In the genomic region with DNA sequence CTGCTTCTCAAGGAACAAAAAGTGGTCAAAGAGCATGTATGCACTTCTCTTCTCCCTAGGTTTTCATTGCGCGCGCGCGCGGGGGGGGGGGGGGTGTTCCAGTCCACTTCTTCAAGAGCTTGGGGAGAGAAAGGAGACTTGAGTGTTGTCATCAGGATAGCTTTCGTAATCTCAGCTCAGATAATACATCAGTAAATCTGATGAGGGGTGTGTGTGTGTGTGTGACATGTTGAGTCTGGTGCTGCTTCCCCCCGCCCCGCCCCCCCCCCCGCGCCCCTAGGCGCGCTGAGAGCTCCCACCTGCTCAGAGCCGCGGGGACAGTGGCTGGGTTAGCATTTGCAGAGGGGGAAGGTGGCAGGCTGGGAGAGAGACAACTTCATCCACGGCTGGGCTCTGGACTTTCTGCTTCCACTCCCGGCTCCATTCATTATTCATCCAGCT, we compare ENCODE assay signal across 8 mouse cellular contexts. TPM values are rescaled to one million over a fixed set of nuclear protein-coding genes. Genes with fewer than 3 reads are reported as not detected.
DNase-seq lines count a peak whose midpoint lies in the region; ATAC-seq and TF ChIP-seq lines count a peak whose summit lies in the region.
"Had no signal": no experiment of that assay in that cellular context is flagged by ENCODE, and none has a peak within 500 bp of the region (broad histone marks: within the 10 kb centered on the region; RNA-seq: fewer than 3 reads in every experiment).

No protein-coding gene starts in this region.

- H3K36me3 ChIP-seq in CH12.LX (replicated peaks in 1 of 2; ENCODE audit: control insufficient read depth in 1 of 2, insufficient read depth in 1 of 2, low read length in 1 of 2), result peaks cover 0 to 7% of the 10 kb centered on the region in 2 experiments
- no peaks in the 10 kb centered on the region for H3K36me3 ChIP-seq in hindbrain, embryonic 11.5 days (ENCODE audit: control insufficient read depth, insufficient read depth, low read length)
- no peaks in the 10 kb centered on the region for H3K36me3 ChIP-seq in midbrain, embryonic 10.5 days

- H3K9me3 ChIP-seq in CH12.LX (replicated peaks; ENCODE audit: low read length), result peaks cover 6% of the 10 kb centered on the region
- no peaks in the 10 kb centered on the region for H3K9me3 ChIP-seq in hindbrain, embryonic 11.5 days (ENCODE audit: control insufficient read depth, low read length)
- H3K9me3 ChIP-seq in midbrain, embryonic 10.5 days (replicated peaks), result no peaks in the 10 kb centered on the region

- TF ChIP-seq CTCF in CH12.LX (conservative IDR thresholded peaks at IDR 0.05 in 1 of 2, IDR thresholded peaks at IDR 0.05 in 1 of 2; ENCODE audit: low read depth in 2 of 2, low read length in 2 of 2), result no peak

- under 1% methylated on average over 8 of the region's 17 CpGs for WGBS in hindbrain, embryonic 11.5 days
- WGBS in midbrain, embryonic 10.5 days, result under 1% methylated on average over 17 of the region's 17 CpGs

- peak; percentile 17 for DNase-seq in CH12.LX (ENCODE audit: extremely low read depth)
- peak; percentile 61 for DNase-seq in Muller cell, postnatal 12 days (ENCODE audit: inconsistent ontology term)
- DNase-seq in hindbrain, embryonic 11.5 days (ENCODE audit: low spot score), result no peak
- DNase-seq in midbrain, embryonic 10.5 days (ENCODE audit: low spot score), result peak; percentile 38
- DNase-seq in frontal cortex, postnatal 36 days (ENCODE audit: low spot score in 2 of 2), result no peak
- no peak for DNase-seq in thymus, postnatal 25 days
- DNase-seq in layer of hippocampus, adult 11-12 months (ENCODE audit: low spot score), result no peak
- DNase-seq: thymus, adult 18-20 months had no signal

- no peak for TF ChIP-seq POLR2A in CH12.LX (IDR thresholded peaks at IDR 0.05; ENCODE audit: low read depth, low read length)

- no peak for TF ChIP-seq RAD21 in CH12.LX (IDR thresholded peaks at IDR 0.05; ENCODE audit: low read depth, low read length)

- peaks cover 6 to 23% of the 10 kb centered on the region in 2 experiments for H3K4me1 ChIP-seq in CH12.LX (ENCODE audit: control insufficient read depth in 1 of 2, insufficient read depth in 2 of 2)
- H3K4me1 ChIP-seq in hindbrain, embryonic 11.5 days (replicated peaks; ENCODE audit: control insufficient read depth, insufficient read depth, low read length), result 0 out of 2 replicates have a peak, but pooled peaks cover 2% of the 10 kb centered on the region
- H3K4me1 ChIP-seq in midbrain, embryonic 10.5 days, result peaks cover 32% of the 10 kb centered on the region

- H3K27ac ChIP-seq in CH12.LX (ENCODE audit: insufficient read depth, low read depth), result no peak overlapping the region
- no peak overlapping the region for H3K27ac ChIP-seq in hindbrain, embryonic 11.5 days (ENCODE audit: low read depth, low read length)
- H3K27ac ChIP-seq in midbrain, embryonic 10.5 days (replicated peaks), result peak overlapping the region; percentile 83; the same call in 1 of the 2 replicates

- in situ Hi-C loops in CH12.LX (cut with MboI; ENCODE audit: low pct_ligation_motif_present, low pct_unique_long_range_greater_than_20kb, low sequenced_read_pairs), result no loop called here

- H3K79me2 ChIP-seq in CH12.LX (replicated peaks; ENCODE audit: control insufficient read depth, extremely low read depth, insufficient read depth, poor library complexity, severe bottlenecking), result no peaks in the 10 kb centered on the region

- H3K4me2 ChIP-seq in CH12.LX (ENCODE audit: insufficient read depth, low read depth, poor library complexity, severe bottlenecking), result peak overlapping the region; percentile 61
- peak overlapping the region; percentile 93 for H3K4me2 ChIP-seq in hindbrain, embryonic 11.5 days (replicated peaks; ENCODE audit: low read depth, low read length)

- ATAC-seq in hindbrain, embryonic 11.5 days (ENCODE audit: low FRiP score), result 0 out of 2 replicates have a peak, but pooled peaks have one; percentile 28

- H3K4me3 ChIP-seq in CH12.LX (replicated peaks in 1 of 3; ENCODE audit: low read depth in 2 of 3, low read length in 2 of 3, poor library complexity in 1 of 3), result peak overlapping the region; percentile 59 to 69 (median 63)
- peak overlapping the region; percentile 62 for H3K4me3 ChIP-seq in hindbrain, embryonic 11.5 days (ENCODE audit: low read depth, low read length)
- H3K4me3 ChIP-seq in midbrain, embryonic 10.5 days, result peak overlapping the region; percentile 70

- H3K27me3 ChIP-seq in CH12.LX (replicated peaks), result no peaks in the 10 kb centered on the region
- H3K27me3 ChIP-seq in hindbrain, embryonic 11.5 days (ENCODE audit: control insufficient read depth, insufficient read depth, low read length), result peaks cover 2% of the 10 kb centered on the region; the same call in 1 of the 2 replicates
- H3K27me3 ChIP-seq in midbrain, embryonic 10.5 days (ENCODE audit: low read depth, poor library complexity, severe bottlenecking), result peaks cover 37% of the 10 kb centered on the region

- dilution Hi-C loops in CH12.LX (cut with MboI; ENCODE audit: extremely low pct_ligation_motif_present, extremely low pct_unique_long_range_greater_than_20kb, low sequenced_read_pairs), result no loop called here

- peak overlapping the region; percentile 68; the same call in 1 of the 2 replicates for H3K9ac ChIP-seq in CH12.LX (ENCODE audit: insufficient read depth, low read depth)
- peak overlapping the region; percentile 63 for H3K9ac ChIP-seq in hindbrain, embryonic 11.5 days (ENCODE audit: low read depth, low read length)

- no peak for TF ChIP-seq EP300 in CH12.LX (IDR thresholded peaks at IDR 0.05; ENCODE audit: low read length)

TF ChIP-seq in CH12.LX, 34 proteins besides CTCF, POLR2A, EP300 and RAD21:
- no peak for TF ChIP-seq SMC3 (IDR thresholded peaks at IDR 0.05; ENCODE audit: low read depth, low read length)
- peak; percentile 71 for TF ChIP-seq NRF1 (IDR thresholded peaks at IDR 0.05; ENCODE audit: low read depth, low read length)

RNA-seq across cellular contexts. Expression of a gene that starts 1.7 kb away (rescaled TPM):
- total RNA-seq in CH12.LX (2012; rRNA removed) (3.3 and 5.4 TPM in 2 replicates), CH12.LX (2014; rRNA removed) (1.7 and 2.1 TPM in 2 replicates)
- 4.4 and 5.8 TPM in 2 replicates for polyA plus RNA-seq in CH12.LX (2012; ENCODE audit: insufficient read length, low read depth)
- polyA plus RNA-seq in hindbrain, embryonic 11.5 days (2014; fragmentation: Nextera tagmentation; extraction: Ambion mirVana), result 9.1 and 20.0 TPM in 2 replicates
- polyA plus RNA-seq in midbrain, embryonic 10.5 days (2016; fragmentation: Nextera tagmentation; extraction: Ambion mirVana), result 5.9 and 6.0 TPM in 2 replicates

Comparison
In these comparisons a context has a peak if more than half of its experiments do, and no peak if none do; other contexts are left out.
1. DNase-seq: peak in CH12.LX (single experiment), Muller cell, postnatal 12 days (single experiment) and midbrain, embryonic 10.5 days (single experiment); none in hindbrain, embryonic 11.5 days (single experiment), frontal cortex, postnatal 36 days (0 of 2), thymus, postnatal 25 days (single experiment) and layer of hippocampus, adult 11-12 months (single experiment).
2. Peak in every context shown above with its lines, with median percentiles within 50 percentile points of each other: H3K4me3 ChIP-seq.